Mouse (Mus musculus): Measurements from ENCODE around the gene Dohh.

DNA sequence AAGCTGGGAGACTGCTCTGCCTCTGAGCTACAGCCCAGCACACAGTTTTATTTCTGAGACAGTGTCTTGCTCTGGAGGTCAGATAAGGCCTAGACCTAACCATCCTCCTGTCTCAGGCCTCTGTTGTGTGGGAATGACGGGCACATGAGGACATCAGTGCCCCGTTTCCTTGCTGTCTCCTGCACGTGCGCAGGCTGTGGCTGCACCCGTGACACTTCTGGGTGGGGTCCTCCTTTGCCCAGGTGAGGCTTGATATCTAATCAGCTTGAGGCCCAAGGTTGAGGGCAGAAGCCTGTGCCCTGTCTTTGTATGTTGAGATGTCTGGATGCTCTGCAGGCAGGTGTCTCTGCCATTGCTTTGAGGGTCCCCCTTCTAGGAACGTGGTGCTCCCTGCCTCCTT, 8.0 kb downstream of the Dohh start:
- no peak for TF ChIP-seq CTCF (IDR thresholded peaks at IDR 0.05; ENCODE audit: borderline replicate concordance, control insufficient read depth, extremely low read depth, insufficient read depth, low read length, poor library complexity)
- no peak for TF ChIP-seq POLR2A (IDR thresholded peaks at IDR 0.05; ENCODE audit: control insufficient read depth, extremely low read depth, insufficient read depth, low read length, poor library complexity)

All from thymus, adult 2 months (tissue).